Mouse (Mus musculus): Measurements from ENCODE around the gene Aagab.
A peak's percentile ranks its signal among the peaks of the same experiment; 100 is the strongest.

The Aagab gene

DNA sequence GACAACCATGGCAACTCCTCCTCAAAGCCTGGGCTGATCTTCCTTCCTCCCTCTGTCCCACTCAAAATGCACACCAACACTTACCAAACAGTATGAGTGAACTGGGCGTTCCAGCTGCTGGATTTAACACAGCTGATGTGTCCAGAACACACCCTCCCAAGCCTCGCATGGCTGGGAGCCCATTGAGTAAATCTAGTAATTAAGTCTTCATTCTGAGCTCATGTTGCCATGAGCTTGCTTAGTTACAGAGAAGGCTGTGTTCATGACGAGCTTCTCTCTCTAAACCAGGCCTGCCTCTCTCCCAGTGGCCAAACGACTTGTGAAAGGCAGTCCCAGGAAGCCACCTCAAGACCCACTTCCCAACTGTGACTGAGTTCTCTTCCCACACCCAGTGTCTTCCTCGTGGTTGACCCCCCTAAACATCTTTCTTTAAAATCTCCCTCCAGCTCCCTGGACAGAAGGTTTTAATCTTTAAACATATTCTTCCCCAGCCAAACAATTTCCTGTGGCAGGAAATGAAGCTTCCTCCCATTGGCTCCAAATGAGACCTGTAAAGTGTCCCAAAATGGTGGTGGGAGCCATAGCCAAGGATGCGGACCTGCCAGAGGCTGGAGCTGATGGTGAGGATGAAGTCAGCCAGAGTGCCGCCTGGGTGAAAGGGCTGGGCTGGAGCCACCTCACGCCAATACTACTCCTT lies 70.5 kb downstream of the Aagab start:
- DNase-seq (ENCODE audit: low spot score in 2 of 2): no peak

DNA sequence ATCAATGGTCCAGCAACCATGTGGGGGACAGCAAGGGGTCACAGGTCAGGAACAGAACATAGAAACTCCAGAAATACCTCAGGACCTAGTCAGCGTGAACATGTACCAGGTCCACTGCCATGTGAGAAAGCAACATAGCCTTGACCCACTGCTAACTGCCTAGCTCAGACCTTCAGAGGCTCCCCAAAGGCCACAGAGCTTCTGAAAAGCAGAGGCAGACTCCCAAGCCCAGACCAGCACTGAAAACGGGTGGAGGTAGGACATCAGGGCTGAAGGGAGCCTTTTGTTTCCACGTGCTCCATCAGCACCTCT lies 71.0 kb downstream of the Aagab start:
- DNase-seq (ENCODE audit: low spot score in 2 of 2): no peak

- no peak for DNase-seq (ENCODE audit: low spot score in 2 of 2)
These were observed 72.2 kb downstream of the Aagab start for GRCm38 (mm10) chr9:63674613-63675012.

GRCm38 (mm10) chr9:63677621-63678020 lies 75.2 kb downstream of the Aagab start:
- no peak for DNase-seq (ENCODE audit: low spot score in 2 of 2)

GRCm38 (mm10) chr9:63678076-63678475 lies 75.6 kb downstream of the Aagab start:
- DNase-seq (ENCODE audit: low spot score in 2 of 2): no peak

GRCm38 (mm10) chr9:63682301-63682700 lies 79.8 kb downstream of the Aagab start:
- no peak for DNase-seq (ENCODE audit: low spot score in 2 of 2)

- no peak for DNase-seq (ENCODE audit: low spot score in 2 of 2)
These were observed 80.5 kb downstream of the Aagab start for GRCm38 (mm10) chr9:63682943-63683342.

DNA sequence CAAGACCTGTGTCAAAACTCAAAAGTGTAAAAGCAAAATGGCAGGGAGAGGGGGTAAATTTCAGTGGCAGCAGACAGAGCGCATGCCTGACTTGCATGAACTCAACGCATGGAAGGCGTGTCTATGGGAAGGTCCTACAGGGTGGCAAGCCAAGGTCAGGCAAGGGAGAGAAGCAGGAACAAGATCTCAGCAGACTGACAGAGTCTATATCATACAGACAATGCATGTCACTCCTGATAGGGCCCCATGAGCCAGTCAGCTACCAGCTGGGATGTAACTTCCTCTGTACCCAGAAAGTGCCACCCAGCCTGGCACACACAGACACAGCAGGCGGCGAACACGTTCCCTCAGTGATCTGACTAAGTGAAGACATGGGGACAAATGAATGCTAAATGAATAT lies 81.8 kb downstream of the Aagab start:
- DNase-seq (ENCODE audit: low spot score in 2 of 2): peak in 1 of 2 experiments; percentile 25

GRCm38 (mm10) chr9:63685352-63685751 lies 82.9 kb downstream of the Aagab start:
- DNase-seq (ENCODE audit: low spot score in 2 of 2): no peak

- no peak for DNase-seq (ENCODE audit: low spot score in 2 of 2)
These were observed 85.1 kb downstream of the Aagab start for GRCm38 (mm10) chr9:63687413-63688015.

GRCm38 (mm10) chr9:63690511-63690910 lies 88.1 kb downstream of the Aagab start:
- no peak for DNase-seq (ENCODE audit: low spot score in 2 of 2)

DNA sequence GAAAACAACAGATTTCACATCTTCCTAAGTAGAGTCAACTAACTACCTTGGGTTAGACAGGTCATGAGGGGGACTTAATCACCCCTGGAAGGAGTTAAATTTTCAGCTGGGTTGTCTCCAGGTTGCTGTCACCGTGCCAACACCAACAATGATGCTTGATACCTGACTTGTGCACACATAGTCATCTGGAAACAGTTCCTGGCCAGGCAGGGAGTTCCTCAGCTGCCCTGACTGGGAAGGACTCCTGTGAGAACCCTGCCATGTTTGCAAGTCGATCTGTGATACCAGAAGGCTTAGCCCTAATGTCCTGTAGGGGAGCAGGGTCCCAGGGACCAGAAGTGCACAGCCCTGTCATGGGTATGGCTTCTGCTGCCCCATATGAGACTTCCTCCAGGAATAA lies 89.5 kb downstream of the Aagab start:
- DNase-seq (ENCODE audit: low spot score in 2 of 2): no peak
